Mouse (Mus musculus) midbrain, postnatal 0 days (tissue): Measurements from ENCODE around the gene Add2. TPM values are rescaled to one million over a fixed set of nuclear protein-coding genes. Genes with fewer than 3 reads are reported as not detected.
A peak's percentile ranks its signal among the peaks of the same experiment; 100 is the strongest.
"Not testable (repeated sequence)": the region's sequence is repeated elsewhere in the genome, so short reads cannot be mapped to it uniquely, and the experiment has no call there.

Source experiments
- ATAC-seq: fragments of 200-750 bp; cut with Nextera tagmentation; 2 replicates; pipeline ENCODE4 v1.8.0; 2017; ENCODE audit warnings: moderate number of reproducible peaks, mild to moderate bottlenecking, moderate TSS enrichment, moderate library complexity; ENCODE audit not compliant: low FRiP score
- DNase-seq: peaks from one replicate; pipeline ENCODE4 v3.0.0-alpha.2; 2015; ENCODE audit warnings: low spot score
- H3K27ac ChIP-seq: fragments of 300-500 bp; sonication (generic); 2 replicates; pipeline ENCODE4 v1.5.1; 2014; ENCODE audit warnings: low read depth, mild to moderate bottlenecking, low read length, mixed read lengths
- H3K27me3 ChIP-seq: fragments of 300-500 bp; sonication (generic); 2 replicates; pipeline ENCODE4 v1.6.1; 2014; ENCODE audit warnings: low read length, control low read depth, mixed read lengths; ENCODE audit not compliant: insufficient read depth
- H3K36me3 ChIP-seq: fragments of 300-500 bp; sonication (generic); 2 replicates; pipeline ENCODE4 v1.6.1; 2014; ENCODE audit warnings: low read length, control low read depth, mixed read lengths; ENCODE audit not compliant: insufficient read depth
- H3K4me1 ChIP-seq: fragments of 300-500 bp; sonication (generic); 2 replicates; pipeline ENCODE4 v1.6.1; 2014; ENCODE audit warnings: mild to moderate bottlenecking, control low read depth, antibody characterized with exemption, low read length, mixed read lengths; ENCODE audit not compliant: insufficient read depth
- H3K4me2 ChIP-seq: fragments of 300-500 bp; sonication (generic); 2 replicates; pipeline ENCODE4 v1.6.1; 2014; ENCODE audit warnings: low read depth, mild to moderate bottlenecking, low read length, mixed read lengths; ENCODE audit not compliant: poor library complexity, severe bottlenecking
- H3K4me3 ChIP-seq: fragments of 300-500 bp; sonication (generic); 2 replicates; pipeline ENCODE4 v1.5.1; 2014; ENCODE audit warnings: low read depth, mild to moderate bottlenecking, low read length, moderate library complexity
- H3K9ac ChIP-seq: fragments of 300-500 bp; sonication (generic); replicated peaks from 2 replicates; pipeline ENCODE4 v1.6.1; 2014; ENCODE audit warnings: mild to moderate bottlenecking, low read length, moderate library complexity, mixed read lengths; ENCODE audit not compliant: poor library complexity, severe bottlenecking
- H3K9me3 ChIP-seq: fragments of 300-500 bp; sonication (generic); 2 replicates; pipeline ENCODE4 v1.6.1; 2016; ENCODE audit warnings: low read length, control low read depth
- CTCF ChIP-seq: IDR thresholded peaks from 2 replicates; pipeline ENCODE4 v1.5.1; 2016; ENCODE audit warnings: antibody characterized with exemption, mild to moderate bottlenecking
- WGBS: fragments of 180-500 bp; shearing (Covaris S2); extraction: QIAGEN DNeasy Blood & Tissue Kit; methylation state at CpG from one replicate; pipeline ENCODE4 v1.1.7; 2014; 5-methylcytosine and 5-hydroxymethylcytosine counted together
- polyA plus RNA-seq: library from polyadenylated mRNA; unstranded; fragments of >200 nt; fragmentation: Nextera tagmentation; extraction: Ambion mirVana; gene quantifications from 2 replicates; pipeline ENCODE4 v1.2.1, GENCODE M21; 2015
- total RNA-seq: library from RNA; depleted of rRNA; stranded (reverse); fragments of >200 nt; gene quantifications from 2 replicates; pipeline ENCODE4 v1.2.3, GENCODE M21; 2014; rRNA removed

Add2 gene
- total RNA-seq = 159 and 196 TPM in 2 replicates
- polyA plus RNA-seq = 118 and 124 TPM in 2 replicates

DNA sequence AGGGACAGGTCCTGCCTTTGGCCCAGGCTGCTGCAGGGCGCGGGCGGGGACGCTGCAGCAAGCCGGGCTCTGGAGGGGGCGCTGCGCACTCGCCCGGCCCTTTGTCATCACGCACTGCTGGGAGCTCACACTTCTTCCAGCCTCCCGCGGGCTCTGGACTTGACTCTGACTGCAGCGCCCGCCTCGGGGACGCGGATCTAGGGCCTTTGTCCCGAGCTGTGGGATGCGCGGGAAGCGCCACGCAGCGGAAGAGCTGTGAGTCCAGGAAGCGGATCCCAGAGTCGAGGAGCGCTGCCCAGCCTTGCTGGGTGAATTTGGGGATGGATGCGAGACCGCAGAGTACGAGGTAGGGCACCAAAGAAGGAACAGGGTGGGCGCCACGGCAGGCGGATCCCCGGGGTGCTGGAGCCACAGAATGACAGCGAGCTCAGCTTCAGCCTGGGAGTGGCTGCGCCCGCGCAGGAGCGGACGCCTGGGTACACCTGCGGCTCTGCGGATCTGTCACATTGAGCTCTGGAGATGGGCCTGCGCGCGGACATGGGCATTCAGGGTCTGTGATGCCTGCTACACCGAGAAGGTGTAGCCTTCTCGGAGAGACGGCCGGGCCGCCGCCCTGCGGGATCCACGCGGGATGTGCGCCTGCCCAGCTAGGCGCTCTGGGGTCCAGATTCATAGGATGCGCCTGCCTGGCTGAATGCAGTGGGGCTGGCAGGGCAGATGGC is at the start of gene Add2:
Gene Add2 (plus strand): TSS at position 81 of the 722 bp plus-strand sequence.
- peaks cover 16% of the 10 kb centered on the region; the same call in 1 of the 2 replicates for H3K4me1 ChIP-seq
- H3K4me3 ChIP-seq = peak within 1 kb of the TSS; percentile 76
- H3K9ac ChIP-seq = peak within 1 kb of the TSS; percentile 96
- WGBS = under 1% methylated on average over 56 of the region's 56 CpGs
- H3K27me3 ChIP-seq = no peaks in the 10 kb centered on the region
- no peaks in the 10 kb centered on the region for H3K36me3 ChIP-seq
- DNase-seq (peak; percentile 83), ATAC-seq (peak; percentile 85)
- TF ChIP-seq CTCF = peak; percentile 66
- peak within 1 kb of the TSS; percentile 97 for H3K27ac ChIP-seq
- H3K4me2 ChIP-seq = peak within 1 kb of the TSS; percentile 70
- H3K9me3 ChIP-seq = no peaks in the 10 kb centered on the region

DNA sequence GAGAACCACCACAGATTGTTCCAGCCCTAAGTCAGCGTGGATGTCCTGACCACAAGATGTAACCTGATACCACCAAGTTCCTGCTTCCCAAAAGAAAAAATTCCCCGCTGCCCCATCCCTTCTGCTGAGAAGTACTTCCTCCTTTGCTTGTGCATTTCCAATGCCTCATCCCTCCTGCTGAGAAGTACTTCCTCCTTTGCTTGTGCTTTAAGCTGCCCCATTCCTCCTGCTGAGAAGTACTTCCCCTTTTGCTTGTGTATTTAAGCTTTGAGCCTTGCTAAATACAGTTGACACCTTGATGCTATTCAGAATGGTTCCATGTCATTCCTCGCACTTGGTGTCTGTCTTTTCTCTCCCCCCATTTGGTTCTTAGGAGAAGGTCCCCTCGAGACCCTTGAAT is 49.7 kb upstream of the Add2 start:
- not testable (repeated sequence) for H3K27ac ChIP-seq, H3K4me3 ChIP-seq, H3K36me3 ChIP-seq, H3K4me1 ChIP-seq, DNase-seq, H3K9me3 ChIP-seq, H3K9ac ChIP-seq, H3K27me3 ChIP-seq, ATAC-seq, H3K4me2 ChIP-seq
- 85% methylated on average over 4 of the region's 4 CpGs for WGBS

DNA sequence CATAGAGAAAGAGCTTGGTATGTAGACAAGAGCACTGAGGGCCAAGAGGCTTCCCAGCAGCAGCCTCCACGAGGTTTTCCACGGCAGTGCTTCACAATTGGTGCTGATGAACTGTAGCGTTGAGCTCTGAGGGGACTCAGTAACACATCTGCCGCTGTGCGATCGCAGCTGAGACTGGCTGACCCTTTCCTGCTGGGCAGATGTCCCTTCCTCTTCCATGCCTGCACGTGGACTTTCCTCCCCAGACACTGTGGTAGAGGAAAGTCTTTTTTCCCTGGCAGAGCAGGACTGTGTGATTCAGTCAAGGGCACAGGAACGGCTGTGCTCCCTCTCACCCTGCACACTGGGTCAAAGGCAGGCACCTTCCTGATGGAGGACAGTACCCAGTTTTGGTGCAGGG is 44.1 kb upstream of the Add2 start:
- 74% methylated on average over 8 of the region's 8 CpGs for WGBS
- Histone ChIP-seq H3K4me3 (no peak overlapping the region), H3K4me2 (no peak overlapping the region), H3K4me1 (no peaks in the 10 kb centered on the region), H3K9ac (no peak overlapping the region), H3K27ac (no peak overlapping the region), H3K9me3 (no peaks in the 10 kb centered on the region), H3K36me3 (no peaks in the 10 kb centered on the region), H3K27me3 (no peaks in the 10 kb centered on the region)
- no peak for TF ChIP-seq CTCF
- DNase-seq (no peak), ATAC-seq (no peak)

DNA sequence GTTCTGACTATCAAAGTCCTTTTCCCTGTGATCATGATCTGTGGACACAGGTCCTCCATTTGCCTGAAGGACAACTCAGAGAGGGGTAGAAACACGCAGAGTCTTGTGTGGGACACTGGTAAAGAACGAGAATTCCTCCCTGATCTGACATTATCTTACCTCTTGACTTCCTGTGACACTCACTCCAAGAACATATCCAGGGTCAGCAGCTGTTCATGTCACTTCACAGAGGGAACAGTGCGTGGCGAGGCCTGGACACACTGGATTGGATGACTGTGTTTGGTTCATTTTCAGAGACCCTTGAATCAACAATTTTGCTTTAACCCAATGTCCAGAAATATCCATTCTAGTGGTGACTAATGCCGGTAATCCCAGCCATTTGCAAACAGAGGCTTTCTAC is 38.9 kb upstream of the Add2 start:
- not testable (repeated sequence) for H3K36me3 ChIP-seq, H3K4me1 ChIP-seq, H3K27me3 ChIP-seq, DNase-seq, H3K4me3 ChIP-seq, H3K9ac ChIP-seq, ATAC-seq, H3K27ac ChIP-seq, H3K9me3 ChIP-seq, H3K4me2 ChIP-seq
- 82% methylated on average over 5 of the region's 5 CpGs for WGBS

DNA sequence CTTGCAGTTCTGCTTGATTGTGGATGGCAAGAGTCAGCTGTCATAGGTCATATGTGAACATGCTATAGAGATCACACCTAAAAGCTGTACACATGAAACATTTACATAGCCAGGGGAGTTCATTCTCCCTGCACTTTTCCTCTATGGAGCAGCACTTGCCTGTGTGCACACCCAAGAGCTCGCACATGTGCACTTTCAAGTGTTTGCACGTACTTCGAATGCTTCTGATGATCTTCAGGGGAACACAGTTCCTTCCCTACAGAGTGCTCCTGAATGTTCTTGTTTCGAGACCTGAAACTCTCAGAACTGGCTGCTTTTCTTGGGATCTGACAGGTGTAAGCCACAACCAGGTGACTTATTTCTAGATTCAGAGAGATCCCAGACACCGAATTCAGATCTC is 37.7 kb upstream of the Add2 start:
- ATAC-seq, H3K27ac ChIP-seq: not testable (repeated sequence)
- WGBS = 97% methylated on average over 5 of the region's 5 CpGs

DNA sequence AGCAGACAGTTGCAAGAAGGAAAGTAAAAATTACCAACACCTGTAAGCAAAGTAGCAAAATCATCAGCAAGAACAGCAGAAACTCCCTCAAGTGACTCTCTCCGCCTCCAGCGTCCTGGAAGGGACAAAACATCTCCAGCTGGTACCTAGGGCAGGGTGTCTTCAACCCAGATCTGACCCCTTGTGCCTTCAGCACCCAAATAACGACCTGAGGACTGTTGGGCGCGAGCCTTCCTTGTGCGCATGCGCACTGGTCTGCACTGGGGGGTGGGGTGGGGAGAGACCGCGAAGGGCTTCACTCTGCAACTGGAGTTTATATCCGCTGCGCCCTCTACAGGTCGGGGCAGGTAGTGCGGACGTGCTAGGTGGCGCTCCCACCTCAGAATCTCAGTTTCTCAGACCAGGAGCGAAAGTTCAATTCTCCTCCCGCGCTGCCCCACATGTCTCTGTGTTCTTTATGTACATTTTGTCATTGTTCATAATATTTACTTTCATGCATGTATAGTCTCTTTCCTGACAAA is 25.0 kb upstream of the Add2 start:
- Histone ChIP-seq H3K9me3 (no peaks in the 10 kb centered on the region), H3K27ac (no peak overlapping the region), H3K4me3 (no peak overlapping the region), H3K27me3 (no peaks in the 10 kb centered on the region), H3K4me1 (no peaks in the 10 kb centered on the region), H3K4me2 (no peak overlapping the region), H3K9ac (no peak overlapping the region), H3K36me3 (no peaks in the 10 kb centered on the region)
- DNase-seq = no peak
- TF ChIP-seq CTCF = peak; percentile 51
- ATAC-seq = no peak
- 75% methylated on average over 18 of the region's 18 CpGs for WGBS

More for the DNA sequence above, 37.7 kb upstream of the Add2 start:
- not testable (repeated sequence) for H3K27me3 ChIP-seq, H3K9me3 ChIP-seq, H3K4me2 ChIP-seq, H3K4me1 ChIP-seq, DNase-seq, H3K9ac ChIP-seq, H3K4me3 ChIP-seq, H3K36me3 ChIP-seq
